Mouse (Mus musculus) heart, embryonic 10.5 days (tissue): ENCODE results near the gene Taf1b. TPM values are rescaled to one million over a fixed set of nuclear protein-coding genes. Genes with fewer than 3 reads are reported as not detected.

Experiments
- DNase-seq: peaks from one replicate; pipeline ENCODE4 v3.0.0-alpha.2; 2017; ENCODE audit warnings: low spot score
- H3K27ac ChIP-seq: fragments of 300-500 bp; sonication (generic); 2 replicates; pipeline ENCODE4 v1.5.1; 2016; ENCODE audit warnings: mild to moderate bottlenecking
- H3K27me3 ChIP-seq: fragments of 300-500 bp; sonication (generic); 2 replicates; pipeline ENCODE4 v1.6.1; 2016; ENCODE audit warnings: mild to moderate bottlenecking; ENCODE audit not compliant: poor library complexity, insufficient read depth, severe bottlenecking
- H3K36me3 ChIP-seq: fragments of 300-500 bp; sonication (generic); 2 replicates; pipeline ENCODE4 v1.6.1; 2016; ENCODE audit warnings: mild to moderate bottlenecking, moderate library complexity
- H3K4me1 ChIP-seq: fragments of 300-500 bp; sonication (generic); 2 replicates; pipeline ENCODE4 v1.6.1; 2016; ENCODE audit warnings: mild to moderate bottlenecking
- H3K4me3 ChIP-seq: fragments of 300-500 bp; sonication (generic); 2 replicates; pipeline ENCODE4 v1.5.1; 2016; ENCODE audit warnings: mild to moderate bottlenecking, moderate library complexity
- H3K9me3 ChIP-seq: fragments of 300-500 bp; sonication (generic); 2 replicates; pipeline ENCODE4 v1.6.1; 2016; ENCODE audit warnings: mild to moderate bottlenecking, moderate library complexity
- WGBS: fragments of 180-500 bp; shearing (Covaris S2); methylation state at CpG from one replicate; pipeline ENCODE4 v1.1.7; 2016; 5-methylcytosine and 5-hydroxymethylcytosine counted together
- polyA plus RNA-seq: library from polyadenylated mRNA; unstranded; fragments of >200 nt; fragmentation: Nextera tagmentation; extraction: Ambion mirVana; gene quantifications from 2 replicates; pipeline ENCODE4 v1.2.1, GENCODE M21; 2016

Gene Taf1b
- polyA plus RNA-seq, 1 experiment from 2014 or later, result 28.9 TPM

DNA sequence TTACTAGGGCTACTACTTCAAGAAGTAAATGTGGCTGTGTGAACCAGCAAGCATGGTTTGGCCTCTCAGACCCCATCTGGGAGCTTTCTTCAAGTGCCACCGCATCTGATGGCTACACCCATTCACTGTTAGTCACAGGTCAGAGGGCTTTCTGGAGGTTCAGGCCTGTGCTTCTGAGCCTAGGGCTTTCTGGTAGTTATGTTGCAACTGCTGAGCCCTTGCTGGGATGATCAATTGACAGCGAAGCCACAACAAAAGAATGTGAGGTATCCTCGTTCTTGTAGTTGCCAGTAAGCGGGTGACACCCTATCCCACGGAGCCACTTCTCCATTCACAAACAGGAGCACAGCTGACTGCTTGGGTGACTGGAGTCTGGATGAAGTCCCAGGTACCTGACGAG is 67.2 kb downstream of the Taf1b start:
- Histone ChIP-seq H3K27me3 (no peaks in the 10 kb centered on the region), H3K4me3 (no peak overlapping the region), H3K36me3 (no peaks in the 10 kb centered on the region), H3K4me1 (peaks cover 31% of the 10 kb centered on the region), H3K9me3 (no peaks in the 10 kb centered on the region), H3K27ac (peak overlapping the region; percentile 62)
- no peak for DNase-seq
- WGBS, result 70% methylated on average over 6 of the region's 6 CpGs

DNA sequence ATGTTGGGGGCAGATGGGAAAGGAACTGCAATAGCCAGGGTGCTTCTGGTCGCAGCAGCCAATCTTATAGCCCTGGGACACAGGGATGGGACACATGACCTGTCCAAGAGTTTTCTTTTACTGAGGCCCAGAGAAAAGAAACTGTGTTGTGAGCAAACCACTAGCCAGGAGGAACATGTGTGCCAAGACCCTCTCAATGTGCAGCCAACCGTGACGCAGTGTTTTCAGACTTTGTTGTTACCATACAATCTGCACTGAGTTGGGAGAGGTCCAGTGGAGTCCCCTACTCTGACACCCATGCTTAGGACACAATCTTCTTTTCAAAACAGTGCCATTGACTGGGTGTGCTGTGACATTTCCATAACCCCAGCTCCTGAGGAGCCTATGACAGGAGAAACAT is 69.4 kb downstream of the Taf1b start:
- 85% methylated on average over 3 of the region's 3 CpGs for WGBS
- Histone ChIP-seq H3K36me3 (no peaks in the 10 kb centered on the region), H3K9me3 (no peaks in the 10 kb centered on the region), H3K27me3 (peaks cover 17% of the 10 kb centered on the region), H3K4me3 (no peak overlapping the region), H3K4me1 (peaks cover 38% of the 10 kb centered on the region), H3K27ac (no peak overlapping the region)
- no peak for DNase-seq

DNA sequence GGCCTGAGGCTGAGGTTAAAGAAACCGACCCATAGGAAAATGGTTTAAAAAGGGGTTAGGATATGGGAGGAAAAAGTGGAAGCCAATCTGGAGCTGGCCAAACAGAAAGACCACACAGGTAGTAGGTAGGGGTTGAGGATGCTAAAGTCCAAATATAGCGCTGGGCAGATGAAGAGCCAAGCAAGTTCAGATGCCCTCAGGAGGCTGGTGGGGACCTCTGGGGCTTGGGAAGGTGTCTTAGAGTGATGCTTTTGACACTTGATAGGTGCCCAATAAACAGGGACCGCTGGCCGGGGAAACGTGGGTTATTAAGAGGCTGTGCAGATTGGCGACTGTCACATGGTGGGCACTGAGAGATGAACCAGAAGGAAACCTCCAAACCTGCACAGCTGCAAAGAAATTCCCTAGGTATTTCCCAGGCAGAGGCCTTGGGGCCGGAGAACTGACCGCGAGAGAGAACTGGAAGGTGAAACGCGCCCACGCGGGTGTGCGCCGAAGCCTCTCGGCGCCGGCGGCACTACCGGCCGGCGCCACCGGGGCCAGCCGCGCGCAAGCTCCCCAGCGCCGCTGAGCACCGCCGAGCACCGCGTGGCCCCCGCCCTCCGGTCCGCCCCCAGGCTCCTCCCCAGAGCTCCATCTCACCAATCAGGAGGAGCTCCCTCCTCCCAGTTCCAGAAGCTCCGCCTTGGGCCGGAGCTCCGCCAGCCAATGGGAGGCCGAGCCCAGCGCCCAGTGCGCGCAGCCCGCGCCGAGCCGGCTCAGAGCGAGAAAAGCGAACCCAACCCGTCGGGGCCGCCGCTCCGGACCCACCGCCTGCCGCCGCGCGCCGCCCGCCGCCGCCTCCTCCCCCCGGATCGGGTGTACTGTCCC is 73.6 kb downstream of the Taf1b start, which contains the start of gene Grhl1:
Gene Grhl1 (plus strand): TSS at position 761 of the 870 bp plus-strand sequence.
- Histone ChIP-seq H3K9me3 (no peaks in the 10 kb centered on the region), H3K4me3 (peak within 1 kb of the TSS; percentile 88), H3K27me3 (peaks cover 23% of the 10 kb centered on the region), H3K4me1 (peaks cover 20% of the 10 kb centered on the region), H3K36me3 (peaks cover 10% of the 10 kb centered on the region), H3K27ac (peak within 1 kb of the TSS; percentile 89)
- WGBS, result 2% methylated on average over 64 of the region's 64 CpGs
- peak; percentile 97 for DNase-seq

DNA sequence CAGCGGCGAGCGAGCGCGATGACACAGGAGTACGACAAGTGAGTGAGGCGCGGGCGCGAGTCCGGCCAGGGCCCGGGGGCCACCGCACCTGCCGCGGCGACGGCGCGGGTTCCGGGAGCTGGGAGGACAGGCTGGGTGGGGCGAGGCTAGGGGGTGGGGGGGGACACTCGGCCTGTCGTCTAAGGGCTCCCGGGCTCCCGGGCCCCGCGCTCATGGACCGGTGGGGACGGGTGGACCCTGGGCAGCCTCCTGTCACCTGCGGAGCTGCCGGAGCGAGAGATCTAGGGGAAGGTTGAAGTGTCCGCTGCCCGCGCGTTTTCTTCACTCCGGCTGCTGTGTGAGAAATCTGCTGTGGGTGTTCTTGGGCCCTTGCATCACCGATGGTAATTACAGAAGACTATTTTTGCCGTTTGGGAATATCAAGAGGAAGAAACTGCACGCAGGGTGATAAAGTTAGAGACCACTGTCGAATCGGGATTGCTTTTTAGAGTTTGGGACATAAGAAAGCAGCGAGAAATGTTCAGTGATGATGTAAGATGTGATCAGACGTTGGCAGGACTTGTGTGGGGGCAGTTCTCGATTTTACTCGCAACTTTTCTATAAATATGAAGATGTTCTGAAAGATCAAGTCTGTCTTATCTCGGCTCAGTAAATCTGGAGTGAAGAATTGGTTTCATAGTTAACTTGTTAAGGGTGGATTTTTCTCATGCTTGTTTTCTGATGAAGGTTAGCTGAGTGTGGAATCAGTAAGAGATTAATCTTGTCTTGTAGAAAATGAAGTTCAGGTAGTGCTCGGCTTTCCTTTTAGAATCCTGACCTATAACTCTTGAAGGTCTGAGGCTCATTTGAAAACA is 74.5 kb downstream of the Taf1b start:
- Histone ChIP-seq H3K4me1 (peaks cover 20% of the 10 kb centered on the region), H3K27ac (peak overlapping the region; percentile 89), H3K4me3 (peak overlapping the region; percentile 88), H3K36me3 (peaks cover 18% of the 10 kb centered on the region), H3K9me3 (no peaks in the 10 kb centered on the region), H3K27me3 (peaks cover 23% of the 10 kb centered on the region)
- DNase-seq, result peak; percentile 82
- 5% methylated on average over 48 of the region's 48 CpGs for WGBS

DNA sequence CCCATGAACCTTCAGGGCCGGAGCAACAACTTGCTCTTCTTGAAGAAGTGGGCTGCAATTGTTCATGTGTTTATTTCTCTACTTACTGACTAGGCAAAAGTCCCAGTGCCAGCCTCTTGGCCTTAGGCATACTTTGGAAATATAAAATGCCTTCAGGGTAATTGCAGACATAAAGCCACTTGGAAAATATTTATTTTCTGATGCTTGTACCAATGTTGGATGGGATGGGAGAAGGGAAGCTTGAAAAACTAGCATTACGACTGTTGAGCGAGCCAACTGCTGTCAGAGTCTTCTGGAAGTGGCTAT is 75.1 kb downstream of the Taf1b start:
- WGBS, result 52% methylated on average over 3 of the region's 3 CpGs
- DNase-seq, result no peak
- Histone ChIP-seq H3K9me3 (no peaks in the 10 kb centered on the region), H3K4me3 (peak overlapping the region; percentile 88), H3K36me3 (peaks cover 24% of the 10 kb centered on the region), H3K4me1 (peaks cover 20% of the 10 kb centered on the region), H3K27me3 (peaks cover 23% of the 10 kb centered on the region), H3K27ac (no peak overlapping the region)

DNA sequence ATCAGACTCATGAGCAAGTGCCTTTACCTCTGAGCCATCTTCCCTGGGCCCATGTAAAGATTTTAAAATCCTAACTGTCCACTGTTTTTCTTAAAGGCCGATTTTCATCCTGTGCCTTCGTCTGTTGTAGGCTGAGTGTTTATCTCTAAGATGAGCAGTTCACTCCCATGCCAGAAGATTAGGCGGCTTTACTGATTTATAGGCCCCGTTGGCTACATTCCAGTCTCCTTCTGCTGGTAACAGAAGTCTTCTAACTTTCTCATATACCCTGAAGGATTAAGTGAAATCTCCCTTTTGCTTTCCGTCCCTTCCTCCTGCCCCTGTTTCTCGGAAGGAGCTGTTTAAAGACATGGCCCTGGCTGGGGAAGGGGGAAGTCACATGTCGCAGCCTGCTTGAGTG is 76.7 kb downstream of the Taf1b start:
- 38% methylated on average over 7 of the region's 7 CpGs for WGBS
- H3K27me3 ChIP-seq, result peaks cover 23% of the 10 kb centered on the region

DNA sequence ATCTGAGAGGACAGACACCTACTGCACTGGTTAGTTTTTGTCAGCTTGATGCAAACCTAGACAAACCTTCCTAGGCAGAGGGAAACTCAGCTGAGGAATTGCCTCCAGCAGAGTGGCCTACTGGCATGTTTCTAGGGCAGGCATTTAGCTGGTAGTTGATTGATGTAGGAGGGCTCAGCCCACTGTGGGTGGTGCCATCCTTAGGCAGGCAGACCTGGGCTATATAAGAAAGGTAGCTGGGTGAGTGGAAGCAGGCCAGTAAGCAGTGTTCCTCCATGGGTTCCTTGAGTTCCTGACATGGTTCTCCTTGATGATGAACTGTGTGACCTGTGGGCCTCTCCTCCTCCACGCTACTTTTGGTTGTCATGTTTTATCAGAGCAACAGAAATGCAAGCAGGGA is 82.3 kb downstream of the Taf1b start:
- no peak for DNase-seq
- Histone ChIP-seq H3K27me3 (no peaks in the 10 kb centered on the region), H3K9me3 (no peaks in the 10 kb centered on the region), H3K36me3 (peaks cover 76% of the 10 kb centered on the region), H3K4me1 (peaks cover 8% of the 10 kb centered on the region), H3K27ac (no peak overlapping the region), H3K4me3 (no peak overlapping the region)
- WGBS, result 61% methylated on average over 1 of the region's 1 CpGs

More for the DNA sequence above, 76.7 kb downstream of the Taf1b start:
- Histone ChIP-seq H3K36me3 (peaks cover 33% of the 10 kb centered on the region), H3K4me3 (peak overlapping the region; percentile 33), H3K4me1 (peaks cover 20% of the 10 kb centered on the region), H3K9me3 (no peaks in the 10 kb centered on the region), H3K27ac (no peak overlapping the region)
- no peak for DNase-seq

DNA sequence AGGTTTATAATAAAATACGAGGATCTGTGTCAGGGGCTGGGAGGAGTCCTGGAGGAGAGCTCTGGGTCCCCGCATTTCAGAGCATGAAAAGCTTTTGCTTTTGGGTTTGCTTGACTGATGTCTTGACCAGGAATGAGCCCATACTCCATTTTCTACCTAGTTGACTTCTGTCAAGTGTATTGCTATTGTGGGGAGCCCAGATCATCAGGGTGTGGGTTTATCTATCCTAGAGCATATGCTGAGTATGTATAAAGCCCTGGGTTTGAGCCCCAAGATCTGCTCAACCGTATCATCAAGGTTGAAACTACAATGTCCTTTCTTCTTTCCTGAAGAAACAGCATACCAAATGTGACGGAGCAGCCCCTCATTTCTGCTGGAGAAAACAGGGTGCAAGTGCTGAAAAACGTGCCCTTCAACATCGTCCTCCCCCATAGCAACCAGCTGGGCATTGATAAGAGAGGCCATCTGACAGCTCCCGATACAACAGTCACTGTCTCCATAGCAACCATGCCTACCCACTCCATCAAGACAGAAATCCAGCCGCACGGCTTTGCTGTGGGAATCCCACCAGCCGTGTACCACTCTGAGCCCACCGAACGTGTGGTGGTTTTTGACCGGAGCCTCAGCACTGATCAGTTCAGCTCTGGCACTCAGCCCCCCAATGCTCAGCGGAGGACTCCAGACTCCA is 83.0 kb downstream of the Taf1b start:
- peaks cover 8% of the 10 kb centered on the region for H3K4me1 ChIP-seq
- no peak overlapping the region for H3K4me3 ChIP-seq
- H3K9me3 ChIP-seq, result no peaks in the 10 kb centered on the region
- H3K27me3 ChIP-seq, result no peaks in the 10 kb centered on the region
- H3K36me3 ChIP-seq, result peaks cover 77% of the 10 kb centered on the region
- DNase-seq, result no peak
- H3K27ac ChIP-seq, result no peak overlapping the region
- WGBS, result 65% methylated on average over 14 of the region's 14 CpGs

DNA sequence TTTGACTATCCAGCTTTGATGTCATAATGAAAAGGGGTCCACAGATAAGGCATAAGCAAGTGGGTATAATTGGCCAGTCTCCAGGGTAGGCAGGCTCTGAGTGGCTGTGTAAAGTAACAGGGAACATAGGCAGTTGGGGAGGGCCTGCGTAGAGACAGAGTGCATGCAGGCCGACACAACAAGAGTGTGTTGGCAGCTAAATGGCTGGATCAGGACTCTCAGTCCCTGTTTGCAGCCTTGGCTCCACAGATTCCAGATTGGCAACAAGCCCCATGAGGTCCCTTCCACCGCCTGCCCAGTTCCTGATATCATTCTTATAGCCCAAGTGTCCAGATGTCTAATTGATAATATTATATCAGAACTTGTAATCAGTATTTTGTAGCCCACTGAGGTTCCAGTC is 85.5 kb downstream of the Taf1b start:
- Histone ChIP-seq H3K9me3 (no peaks in the 10 kb centered on the region), H3K36me3 (peaks cover 70% of the 10 kb centered on the region), H3K27me3 (no peaks in the 10 kb centered on the region), H3K4me3 (no peak overlapping the region), H3K27ac (no peak overlapping the region), H3K4me1 (peaks cover 8% of the 10 kb centered on the region)
- DNase-seq, result no peak
- 82% methylated on average over 3 of the region's 3 CpGs for WGBS

DNA sequence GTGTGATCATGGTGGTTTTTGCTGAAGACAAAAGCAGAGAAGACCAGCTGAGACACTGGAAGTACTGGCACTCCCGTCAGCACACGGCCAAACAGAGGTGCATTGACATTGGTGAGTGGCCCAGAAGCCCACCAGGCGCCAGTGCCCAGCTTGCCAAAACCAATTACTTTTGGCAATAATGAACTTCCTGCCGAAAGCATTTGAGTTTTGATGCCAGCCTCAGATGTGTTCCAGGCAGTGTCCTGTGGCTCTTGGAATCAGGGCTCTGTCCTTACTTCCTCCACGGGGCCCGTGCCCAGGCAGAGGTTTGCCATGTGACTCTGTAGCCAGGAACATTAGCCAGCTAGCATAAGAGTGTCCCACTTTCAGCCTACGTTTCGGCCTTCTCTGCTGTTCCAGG is 86.7 kb downstream of the Taf1b start:
- peaks cover 77% of the 10 kb centered on the region for H3K36me3 ChIP-seq
- DNase-seq, result no peak
- WGBS, result 90% methylated on average over 8 of the region's 8 CpGs
- no peak overlapping the region for H3K4me3 ChIP-seq
- peaks cover 9% of the 10 kb centered on the region for H3K4me1 ChIP-seq
- H3K9me3 ChIP-seq, result no peaks in the 10 kb centered on the region
- no peak overlapping the region for H3K27ac ChIP-seq
- H3K27me3 ChIP-seq, result no peaks in the 10 kb centered on the region

DNA sequence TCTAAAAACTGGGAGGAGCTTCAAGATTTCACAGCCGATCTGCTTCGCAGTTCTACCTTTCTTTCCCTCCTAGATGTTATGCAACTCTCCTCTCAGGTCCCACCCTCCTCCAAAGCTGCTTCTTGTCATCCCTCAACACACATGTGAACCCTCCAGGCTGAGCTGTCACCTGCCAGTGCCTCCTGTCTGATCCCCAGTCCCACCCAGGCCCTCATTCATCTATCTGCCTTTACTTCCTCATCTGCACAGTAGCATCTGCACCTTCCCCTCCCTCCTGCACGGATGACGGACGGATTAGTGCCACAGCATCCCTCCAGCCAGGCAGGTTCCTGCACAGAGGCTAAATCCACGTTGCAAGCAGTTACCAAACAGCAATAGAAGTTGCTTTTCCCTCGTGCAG is 88.0 kb downstream of the Taf1b start:
- Histone ChIP-seq H3K27ac (no peak overlapping the region), H3K36me3 (peaks cover 68% of the 10 kb centered on the region), H3K4me1 (peaks cover 8% of the 10 kb centered on the region), H3K9me3 (no peaks in the 10 kb centered on the region), H3K4me3 (no peak overlapping the region), H3K27me3 (no peaks in the 10 kb centered on the region)
- no peak for DNase-seq
- WGBS, result 71% methylated on average over 7 of the region's 7 CpGs

DNA sequence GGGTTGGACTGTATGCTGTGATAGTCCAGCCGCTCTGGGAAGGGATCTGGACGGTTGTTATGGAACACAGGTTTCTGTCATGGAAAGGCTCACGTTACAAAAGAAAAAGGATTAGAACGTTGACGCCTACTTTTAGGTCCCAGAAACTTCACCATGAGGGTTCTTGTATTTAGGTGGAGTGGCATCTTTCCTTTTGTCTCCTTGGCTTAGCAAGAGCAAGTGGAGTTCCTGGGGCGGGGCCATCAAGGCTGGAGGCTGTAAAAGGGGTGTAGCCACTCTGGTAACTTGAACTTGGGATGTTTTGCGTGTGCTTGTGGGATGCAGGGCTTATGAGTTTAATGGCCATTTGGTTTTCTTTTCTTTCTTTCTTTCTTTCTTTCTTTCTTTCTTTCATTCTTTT is 92.2 kb downstream of the Taf1b start:
- peaks cover 52% of the 10 kb centered on the region for H3K36me3 ChIP-seq
- no peak for DNase-seq
- H3K27me3 ChIP-seq, result no peaks in the 10 kb centered on the region
- WGBS, result 78% methylated on average over 7 of the region's 7 CpGs
- no peak overlapping the region for H3K27ac ChIP-seq
- H3K4me3 ChIP-seq, result no peak overlapping the region
- no peaks in the 10 kb centered on the region for H3K9me3 ChIP-seq
- peaks cover 17% of the 10 kb centered on the region for H3K4me1 ChIP-seq

DNA sequence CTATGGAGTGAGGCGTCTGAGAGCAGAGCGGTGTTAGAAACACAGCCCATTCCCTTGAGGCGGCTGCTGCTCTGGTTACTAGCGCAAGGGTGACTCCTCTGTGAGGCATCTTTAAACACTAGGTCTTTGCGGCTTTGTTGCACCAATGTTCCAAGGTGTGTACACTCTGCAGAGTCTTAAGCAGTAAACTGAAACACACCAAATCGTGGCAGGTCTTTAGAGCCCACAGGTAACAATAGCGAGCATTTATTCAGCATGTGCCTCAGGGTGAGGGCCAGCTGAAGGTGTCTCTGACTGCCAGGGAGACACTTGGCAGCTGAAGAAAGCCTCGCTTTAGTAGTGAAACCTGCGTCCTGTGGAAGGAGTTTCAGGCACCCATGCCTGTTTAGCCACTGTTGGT is 93.9 kb downstream of the Taf1b start:
- 83% methylated on average over 9 of the region's 9 CpGs for WGBS
- Histone ChIP-seq H3K4me1 (peaks cover 17% of the 10 kb centered on the region), H3K4me3 (no peak overlapping the region), H3K9me3 (no peaks in the 10 kb centered on the region), H3K36me3 (peaks cover 48% of the 10 kb centered on the region), H3K27me3 (no peaks in the 10 kb centered on the region), H3K27ac (no peak overlapping the region)
- DNase-seq, result no peak
